Mouse (Mus musculus): Measurements from ENCODE around the gene Nsun7.

DNA sequence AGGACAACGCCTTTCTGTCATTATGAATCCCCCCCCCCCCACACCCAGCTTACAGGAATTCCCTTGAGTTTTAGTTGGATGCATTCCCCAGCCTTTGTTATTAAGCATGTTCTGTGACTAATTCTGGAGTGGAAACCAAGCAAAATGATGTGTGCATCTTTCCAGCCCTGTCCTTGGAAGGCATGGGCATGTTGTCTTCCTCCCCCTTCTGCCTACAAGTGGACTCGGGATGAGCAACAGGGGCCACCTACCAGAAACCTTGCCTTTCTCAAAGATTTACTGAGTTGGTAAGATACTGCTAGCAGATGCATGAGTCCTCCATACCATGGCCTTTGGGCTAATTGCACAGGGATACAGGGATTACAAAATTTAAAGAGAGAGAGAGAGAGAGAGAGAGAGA lies 697 bp upstream of the Nsun7 start:
- TF ChIP-seq POLR2A (IDR thresholded peaks at IDR 0.05; ENCODE audit: insufficient read depth, low read depth, low read length) (no peak), CTCF (IDR thresholded peaks at IDR 0.05; ENCODE audit: insufficient read depth, low read depth, low read length) (no peak)

Measured in olfactory bulb, adult 2 months (tissue).